In genomic region chr19:37851590-37852038, GRCm38 (mm10) we compare ENCODE assay signal across 15 mouse cellular contexts.
DNase-seq lines count a peak whose midpoint lies in the region; ATAC-seq and TF ChIP-seq lines count a peak whose summit lies in the region.
"Had no signal": no experiment of that assay in that cellular context is flagged by ENCODE, and none has a peak within 500 bp of the region (broad histone marks: within the 10 kb centered on the region; RNA-seq: fewer than 3 reads in every experiment).

No protein-coding gene starts in this region.

- H3K4me2 ChIP-seq in kidney, postnatal 0 days (ENCODE audit: low read length): no peak overlapping the region
- no peak overlapping the region for H3K4me2 ChIP-seq in embryonic facial prominence, embryonic 12.5 days (replicated peaks)
- no peak overlapping the region for H3K4me2 ChIP-seq in neural tube, embryonic 11.5 days (ENCODE audit: low read depth)
- no peak overlapping the region for H3K4me2 ChIP-seq in hindbrain, embryonic 14.5 days (replicated peaks)
- H3K4me2 ChIP-seq: hindbrain, embryonic 15.5 days had no signal

- H3K36me3 ChIP-seq in kidney, postnatal 0 days (ENCODE audit: insufficient read depth, low read length): no peaks in the 10 kb centered on the region
- H3K36me3 ChIP-seq in embryonic facial prominence, embryonic 12.5 days: no peaks in the 10 kb centered on the region
- no peaks in the 10 kb centered on the region for H3K36me3 ChIP-seq in neural tube, embryonic 11.5 days (ENCODE audit: control insufficient read depth, insufficient read depth, low read length)
- no peaks in the 10 kb centered on the region for H3K36me3 ChIP-seq in hindbrain, embryonic 14.5 days (replicated peaks; ENCODE audit: control insufficient read depth, insufficient read depth)
- H3K36me3 ChIP-seq: hindbrain, embryonic 15.5 days had no signal

- no peak for ATAC-seq in kidney, postnatal 0 days (replicated peaks; ENCODE audit: low FRiP score, low read depth)
- peak; percentile 79 for ATAC-seq in embryonic facial prominence, embryonic 12.5 days (ENCODE audit: insufficient number of reproducible peaks, insufficient read depth, low FRiP score, low TSS enrichment)
- peak; percentile 68 for ATAC-seq in neural tube, embryonic 11.5 days (ENCODE audit: insufficient read depth, low FRiP score, low TSS enrichment)
- ATAC-seq in hindbrain, embryonic 14.5 days (ENCODE audit: low FRiP score): no peak

- 32% methylated on average over 9 of the region's 9 CpGs for WGBS in kidney, postnatal 0 days
- 36% methylated on average over 9 of the region's 9 CpGs for WGBS in embryonic facial prominence, embryonic 12.5 days
- WGBS in neural tube, embryonic 11.5 days: 32% methylated on average over 9 of the region's 9 CpGs
- 56% methylated on average over 9 of the region's 9 CpGs for WGBS in hindbrain, embryonic 14.5 days

- H3K27ac ChIP-seq in kidney, postnatal 0 days: no peak overlapping the region
- no peak overlapping the region for H3K27ac ChIP-seq in embryonic facial prominence, embryonic 12.5 days
- H3K27ac ChIP-seq in neural tube, embryonic 11.5 days (ENCODE audit: low read depth, low read length): peak overlapping the region; percentile 15; the same call in 1 of the 2 replicates
- H3K27ac ChIP-seq in hindbrain, embryonic 14.5 days: no peak overlapping the region
- H3K27ac ChIP-seq: hindbrain, embryonic 15.5 days; liver, embryonic 14.5 days had no signal

- no peaks in the 10 kb centered on the region for H3K27me3 ChIP-seq in kidney, postnatal 0 days (ENCODE audit: insufficient read depth, low read length)
- H3K27me3 ChIP-seq in embryonic facial prominence, embryonic 12.5 days: no peaks in the 10 kb centered on the region
- H3K27me3 ChIP-seq in neural tube, embryonic 11.5 days (ENCODE audit: control insufficient read depth, insufficient read depth, low read length): no peaks in the 10 kb centered on the region
- no peaks in the 10 kb centered on the region for H3K27me3 ChIP-seq in hindbrain, embryonic 14.5 days (ENCODE audit: control insufficient read depth, insufficient read depth, low read length)
- H3K27me3 ChIP-seq: hindbrain, embryonic 15.5 days had no signal

- H3K4me3 ChIP-seq in kidney, postnatal 0 days (replicated peaks; ENCODE audit: low read depth, low read length): no peak overlapping the region
- H3K4me3 ChIP-seq in embryonic facial prominence, embryonic 12.5 days: no peak overlapping the region
- H3K4me3 ChIP-seq in neural tube, embryonic 11.5 days (ENCODE audit: low read depth, low read length): no peak overlapping the region
- no peak overlapping the region for H3K4me3 ChIP-seq in hindbrain, embryonic 14.5 days (replicated peaks; ENCODE audit: low read length)
- H3K4me3 ChIP-seq: hindbrain, embryonic 15.5 days; megakaryocyte, embryonic 14.5 days had no signal

- no peaks in the 10 kb centered on the region for H3K4me1 ChIP-seq in kidney, postnatal 0 days (replicated peaks; ENCODE audit: insufficient read depth, low read length)
- 0 out of 2 replicates have a peak, but pooled peaks cover 6% of the 10 kb centered on the region for H3K4me1 ChIP-seq in embryonic facial prominence, embryonic 12.5 days
- peaks cover 2% of the 10 kb centered on the region; the same call in 1 of the 2 replicates for H3K4me1 ChIP-seq in neural tube, embryonic 11.5 days (ENCODE audit: control insufficient read depth, insufficient read depth, low read length)
- no peaks in the 10 kb centered on the region for H3K4me1 ChIP-seq in hindbrain, embryonic 14.5 days (replicated peaks; ENCODE audit: control insufficient read depth, insufficient read depth, low read length)
- H3K4me1 ChIP-seq: hindbrain, embryonic 15.5 days; megakaryocyte, embryonic 14.5 days had no signal

- no peaks in the 10 kb centered on the region for H3K9me3 ChIP-seq in kidney, postnatal 0 days (replicated peaks; ENCODE audit: low read length)
- H3K9me3 ChIP-seq in embryonic facial prominence, embryonic 12.5 days: no peaks in the 10 kb centered on the region
- H3K9me3 ChIP-seq in neural tube, embryonic 11.5 days (ENCODE audit: control insufficient read depth, low read length): no peaks in the 10 kb centered on the region
- no peaks in the 10 kb centered on the region for H3K9me3 ChIP-seq in hindbrain, embryonic 14.5 days (ENCODE audit: control insufficient read depth, low read length)
- H3K9me3 ChIP-seq: hindbrain, embryonic 15.5 days; megakaryocyte, embryonic 14.5 days had no signal

- TF ChIP-seq CTCF in kidney, postnatal 0 days (IDR thresholded peaks at IDR 0.05; ENCODE audit: low read depth): no peak

- DNase-seq in kidney, postnatal 0 days (ENCODE audit: low spot score): peak; percentile 40
- DNase-seq in kidney, postnatal 36 days: no peak
- DNase-seq in Muller cell, postnatal 12 days (ENCODE audit: inconsistent ontology term): peak; percentile 43
- DNase-seq in neural tube, embryonic 11.5 days (ENCODE audit: low spot score): peak; percentile 51
- no peak for DNase-seq in frontal cortex, adult 2 months (ENCODE audit: extremely low spot score in 1 of 2, low spot score in 1 of 2)
- DNase-seq in kidney, adult 8-10 months: no peak
- no peak for DNase-seq in hindbrain, embryonic 14.5 days (ENCODE audit: low spot score)
- DNase-seq: cerebellum, adult 8-10 months; kidney, postnatal 14 days; right cerebral cortex, adult 18-20 months; thymus, postnatal 14 days had no signal

- H3K9ac ChIP-seq in kidney, postnatal 0 days (ENCODE audit: low read depth, low read length): no peak overlapping the region
- no peak overlapping the region for H3K9ac ChIP-seq in embryonic facial prominence, embryonic 12.5 days
- no peak overlapping the region for H3K9ac ChIP-seq in neural tube, embryonic 11.5 days (ENCODE audit: low read length)
- no peak overlapping the region for H3K9ac ChIP-seq in hindbrain, embryonic 14.5 days
- H3K9ac ChIP-seq: hindbrain, embryonic 15.5 days; liver, embryonic 14.5 days had no signal

Comparison
In these comparisons a context has a peak if more than half of its experiments do, and no peak if none do; other contexts are left out.
1. DNase-seq: peak in kidney, postnatal 0 days (single experiment), Muller cell, postnatal 12 days (single experiment) and neural tube, embryonic 11.5 days (single experiment); none in kidney, postnatal 36 days (0 of 2), frontal cortex, adult 2 months (0 of 2), kidney, adult 8-10 months (0 of 2) and hindbrain, embryonic 14.5 days (single experiment).
2. ATAC-seq: peak in embryonic facial prominence, embryonic 12.5 days (single experiment) and neural tube, embryonic 11.5 days (single experiment); none in kidney, postnatal 0 days (single experiment) and hindbrain, embryonic 14.5 days (single experiment).